Mouse (Mus musculus) MEL (cell line): ENCODE data around the gene Gm45521.

Source experiments
- CHD2 ChIP-seq: IDR thresholded peaks from 2 replicates; pipeline ENCODE4 v1.6.1; 2011; ENCODE audit warnings: low read length, improper control_type of control experiment
- CTCF ChIP-seq, 3 experiments: IDR thresholded peaks in 2 of 3; conservative IDR thresholded peaks in 1 of 3; 2 replicates each; pipeline ENCODE4 v1.5.1; 2011 to 2012; ENCODE audit warnings: low read length in 3 of 3, low read depth in 2 of 3, mild to moderate bottlenecking in 2 of 3, improper control_type of control experiment in 1 of 3, inconsistent platforms in 1 of 3, mixed read lengths in 1 of 3, moderate library complexity in 1 of 3; ENCODE audit not compliant: control insufficient read depth in 1 of 3, insufficient read depth in 1 of 3, poor library complexity in 1 of 3, severe bottlenecking in 1 of 3
- EP300 ChIP-seq, 2 experiments: IDR thresholded peaks; 2 replicates each; pipeline ENCODE4 v1.6.1; 2011; ENCODE audit warnings: improper control_type of control experiment in 2 of 2, low read length in 2 of 2, low read depth in 1 of 2, mild to moderate bottlenecking in 1 of 2
- HCFC1 ChIP-seq: IDR thresholded peaks from 2 replicates; pipeline ENCODE4 v1.6.1; 2012; ENCODE audit warnings: low read depth, mild to moderate bottlenecking, inconsistent platforms, low read length, improper control_type of control experiment, moderate library complexity
- JUND ChIP-seq: IDR thresholded peaks from 2 replicates; pipeline ENCODE4 v1.6.1; 2011; ENCODE audit warnings: low read depth, mild to moderate bottlenecking, improper control_type of control experiment, low read length
- MEF2A ChIP-seq: IDR thresholded peaks from 2 replicates; pipeline ENCODE4 v1.6.1; 2014; ENCODE audit warnings: low read depth, mild to moderate bottlenecking, inconsistent platforms, low read length, improper control_type of control experiment; ENCODE audit not compliant: poor library complexity, insufficient replicate concordance, severe bottlenecking; ENCODE audit errors: extremely low read depth
- USF1 ChIP-seq: IDR thresholded peaks from 2 replicates; pipeline ENCODE4 v1.6.1; 2014; ENCODE audit warnings: low read depth, mild to moderate bottlenecking, inconsistent platforms, low read length, improper control_type of control experiment, moderate library complexity
- ZC3H11A ChIP-seq: IDR thresholded peaks from 2 replicates; pipeline ENCODE4 v1.6.1; 2012; ENCODE audit warnings: low read depth, mild to moderate bottlenecking, inconsistent platforms, low read length, improper control_type of control experiment

DNA sequence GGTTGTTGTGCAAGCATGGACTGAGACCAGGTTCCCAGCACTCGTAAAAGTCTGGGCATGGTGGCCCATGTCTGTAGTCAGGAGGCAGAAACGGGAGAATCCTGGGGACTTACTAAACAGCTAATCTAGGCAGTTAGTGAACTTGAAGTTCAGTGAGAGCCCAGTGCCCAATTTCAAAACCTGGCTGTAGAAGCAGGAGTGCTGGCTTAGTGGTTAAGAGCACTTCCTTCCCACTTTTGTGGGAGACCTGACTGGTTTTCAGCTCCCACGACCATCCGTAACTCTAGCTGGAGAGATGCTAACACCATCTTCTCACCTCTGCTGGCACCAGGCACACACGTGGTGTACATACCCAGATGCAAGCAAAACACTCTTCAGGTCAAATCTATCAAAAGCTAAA lies 35.6 kb upstream of the Gm45521 start:
- TF ChIP-seq CTCF (IDR thresholded peaks at IDR 0.05 in 2 of 3, conservative IDR thresholded peaks at IDR 0.05 in 1 of 3; ENCODE audit: control insufficient read depth in 1 of 3, insufficient read depth in 1 of 3, low read depth in 2 of 3, low read length in 3 of 3, poor library complexity in 1 of 3, severe bottlenecking in 1 of 3) (no peak), EP300 (IDR thresholded peaks at IDR 0.05; ENCODE audit: low read depth in 1 of 2, low read length in 2 of 2) (no peak), MEF2A (no peak), ZC3H11A (no peak), CHD2 (no peak), USF1 (no peak), HCFC1 (no peak), JUND (no peak)
